Mouse (Mus musculus): ENCODE measurements around the gene Thap12. TPM values are rescaled to one million over a fixed set of nuclear protein-coding genes. Genes with fewer than 3 reads are reported as not detected.

Thap12 gene
- polyA plus RNA-seq (2014; fragmentation: Nextera tagmentation; extraction: Ambion mirVana), result 40.9 and 50.5 TPM in 2 replicates

GRCm38 (mm10) chr7:98702283-98703240 is at the start of gene Thap12:
Thap12 (plus strand) TSS chr7:98703103.
- Histone ChIP-seq H3K36me3 (ENCODE audit: control insufficient read depth, insufficient read depth, low read length) (no peaks in the 10 kb centered on the region), H3K27ac (ENCODE audit: low read depth, low read length) (peak within 1 kb of the TSS; percentile 89), H3K9ac (ENCODE audit: low read depth, low read length) (peak within 1 kb of the TSS; percentile 93), H3K4me3 (ENCODE audit: low read depth, low read length) (peak within 1 kb of the TSS; percentile 95), H3K4me2 (peak within 1 kb of the TSS; percentile 89), H3K27me3 (ENCODE audit: control insufficient read depth, insufficient read depth, low read length) (no peaks in the 10 kb centered on the region), H3K9me3 (replicated peaks; ENCODE audit: control insufficient read depth, low read length) (no peaks in the 10 kb centered on the region), H3K4me1 (ENCODE audit: control insufficient read depth, insufficient read depth, low read length) (peaks cover 11% of the 10 kb centered on the region)
- peak; percentile 94 for ATAC-seq (replicated peaks; ENCODE audit: insufficient number of reproducible peaks, low FRiP score, low TSS enrichment)
- WGBS (ENCODE audit: insufficient replicate concordance), result 2% methylated on average over 59 of the region's 65 CpGs

DNA sequence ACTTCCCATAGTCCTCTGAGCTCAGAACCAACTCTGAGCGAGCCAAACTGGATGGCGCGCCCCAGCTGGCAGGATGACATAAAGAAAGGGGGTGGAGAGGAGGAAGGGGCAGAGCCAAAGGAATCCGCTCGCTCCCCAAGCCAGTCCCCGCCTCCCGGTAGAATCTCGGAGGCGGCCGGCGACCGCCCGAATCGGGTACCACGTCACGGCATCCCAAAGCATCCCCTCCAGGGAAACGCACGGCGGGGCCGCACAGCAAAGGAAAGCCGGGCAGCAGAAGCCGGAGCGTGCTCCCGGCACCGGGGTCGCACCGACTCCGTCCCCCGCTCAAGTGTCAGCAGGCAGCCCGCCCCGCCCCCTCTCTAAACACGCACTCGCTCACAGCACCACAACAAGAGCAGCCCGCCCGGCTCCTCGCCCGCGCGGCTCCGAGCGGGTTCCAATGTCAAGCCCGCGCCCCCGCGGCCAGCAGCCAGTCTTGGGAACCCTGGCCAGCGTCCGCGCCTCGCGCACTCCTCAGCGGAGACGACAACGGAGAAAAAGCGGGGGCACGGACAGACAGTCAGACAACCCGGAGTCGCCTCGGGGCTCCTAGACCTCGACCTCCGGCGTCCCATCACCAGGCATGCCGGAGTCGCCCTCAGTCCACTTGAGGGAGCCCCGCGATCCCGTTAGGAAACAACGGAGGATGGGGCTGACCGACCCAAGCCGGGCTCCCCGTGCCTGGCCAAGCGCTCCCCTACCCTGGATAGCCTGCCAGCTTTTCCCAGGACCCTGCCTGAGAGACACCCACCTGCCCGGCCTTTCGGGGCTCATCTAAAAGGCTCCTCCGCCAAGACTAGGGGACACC is 47.0 kb upstream of the Thap12 start:
- Histone ChIP-seq H3K9me3 (replicated peaks; ENCODE audit: control insufficient read depth, low read length) (no peaks in the 10 kb centered on the region), H3K4me1 (ENCODE audit: control insufficient read depth, insufficient read depth, low read length) (peaks cover 4% of the 10 kb centered on the region), H3K4me3 (ENCODE audit: low read depth, low read length) (peak overlapping the region; percentile 99), H3K4me2 (peak overlapping the region; percentile 81), H3K36me3 (ENCODE audit: control insufficient read depth, insufficient read depth, low read length) (no peaks in the 10 kb centered on the region), H3K27ac (ENCODE audit: low read depth, low read length) (peak overlapping the region; percentile 98), H3K27me3 (ENCODE audit: control insufficient read depth, insufficient read depth, low read length) (no peaks in the 10 kb centered on the region), H3K9ac (ENCODE audit: low read depth, low read length) (peak overlapping the region; percentile 91)
- peak; percentile 70 for ATAC-seq (replicated peaks; ENCODE audit: insufficient number of reproducible peaks, low FRiP score, low TSS enrichment)
- WGBS (ENCODE audit: insufficient replicate concordance), result under 1% methylated on average over 70 of the region's 74 CpGs

DNA sequence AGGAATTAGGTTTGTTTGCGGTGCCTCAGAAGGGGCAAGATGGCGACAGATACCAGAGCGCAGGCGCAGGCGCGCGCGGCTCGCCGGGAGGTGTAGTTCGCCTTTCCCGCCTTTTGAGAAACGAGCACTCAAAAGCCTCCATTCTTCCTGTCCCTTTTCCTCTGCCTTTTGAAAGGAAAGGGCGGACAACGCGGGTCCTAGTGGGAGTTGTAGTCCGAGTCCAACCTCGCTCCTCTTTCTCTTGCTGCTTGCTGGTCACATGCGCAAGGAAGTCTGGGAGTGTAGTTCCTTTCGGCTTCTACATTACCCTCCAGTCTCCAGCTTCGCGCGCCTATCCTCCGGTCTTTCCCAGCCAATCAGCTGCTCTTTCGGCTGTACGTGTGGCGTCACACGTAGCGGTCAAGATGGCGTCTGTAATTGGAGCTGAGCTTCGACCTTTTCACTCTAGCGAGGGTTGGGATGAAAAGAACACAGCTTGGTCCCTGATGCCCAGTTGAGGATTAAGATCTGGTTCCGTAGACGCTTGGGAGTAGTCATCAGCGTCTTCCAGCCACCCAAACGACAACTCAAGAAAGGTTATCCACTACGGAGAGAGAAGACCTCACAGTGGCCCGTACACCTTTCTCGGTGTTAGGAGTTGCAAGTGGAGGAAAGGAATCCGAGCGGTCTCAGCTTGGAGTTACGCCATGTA is 46.2 kb upstream of the Thap12 start, which contains the start of gene Emsy:
TSS of gene Emsy (minus strand) at position 253 of the 691 bp plus-strand sequence.
- peak; percentile 95 for ATAC-seq (replicated peaks; ENCODE audit: insufficient number of reproducible peaks, low FRiP score, low TSS enrichment)
- Histone ChIP-seq H3K4me1 (ENCODE audit: control insufficient read depth, insufficient read depth, low read length) (peaks cover 4% of the 10 kb centered on the region), H3K36me3 (ENCODE audit: control insufficient read depth, insufficient read depth, low read length) (no peaks in the 10 kb centered on the region), H3K4me2 (peak within 1 kb of the TSS; percentile 85), H3K27ac (ENCODE audit: low read depth, low read length) (peak within 1 kb of the TSS; percentile 98), H3K9me3 (replicated peaks; ENCODE audit: control insufficient read depth, low read length) (no peaks in the 10 kb centered on the region), H3K27me3 (ENCODE audit: control insufficient read depth, insufficient read depth, low read length) (no peaks in the 10 kb centered on the region), H3K4me3 (ENCODE audit: low read depth, low read length) (peak within 1 kb of the TSS; percentile 99), H3K9ac (ENCODE audit: low read depth, low read length) (peak within 1 kb of the TSS; percentile 91)
- WGBS (ENCODE audit: insufficient replicate concordance), result under 1% methylated on average over 42 of the region's 42 CpGs

DNA sequence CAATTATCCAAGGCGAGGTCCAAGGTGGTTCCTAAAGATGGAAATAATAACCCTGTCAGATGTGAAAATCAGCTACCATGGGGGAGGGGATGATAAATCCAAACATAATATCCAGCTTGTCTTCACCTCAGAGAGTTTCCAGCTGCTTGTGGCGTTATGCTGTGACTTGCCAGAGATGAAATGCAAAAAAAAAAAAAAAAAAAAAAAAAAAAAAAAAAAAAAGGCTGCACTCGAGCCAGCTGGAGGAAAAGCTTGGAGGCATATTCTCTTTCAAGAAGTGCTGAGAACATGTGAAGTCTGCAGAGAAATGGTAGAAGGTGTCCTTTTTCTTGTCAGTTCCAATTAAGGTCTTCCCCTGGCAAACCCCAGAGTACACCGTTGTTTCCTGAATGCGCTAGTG is 37.7 kb upstream of the Thap12 start:
- Histone ChIP-seq H3K27me3 (ENCODE audit: control insufficient read depth, insufficient read depth, low read length) (no peaks in the 10 kb centered on the region), H3K4me2 (no peak overlapping the region), H3K27ac (ENCODE audit: low read depth, low read length) (no peak overlapping the region), H3K9ac (ENCODE audit: low read depth, low read length) (no peak overlapping the region), H3K4me1 (ENCODE audit: control insufficient read depth, insufficient read depth, low read length) (0 out of 2 replicates have a peak, but pooled peaks cover 5% of the 10 kb centered on the region), H3K36me3 (ENCODE audit: control insufficient read depth, insufficient read depth, low read length) (no peaks in the 10 kb centered on the region), H3K4me3 (ENCODE audit: low read depth, low read length) (no peak overlapping the region), H3K9me3 (replicated peaks; ENCODE audit: control insufficient read depth, low read length) (no peaks in the 10 kb centered on the region)
- ATAC-seq (replicated peaks; ENCODE audit: insufficient number of reproducible peaks, low FRiP score, low TSS enrichment), result no peak
- 44% methylated on average over 5 of the region's 5 CpGs for WGBS (ENCODE audit: insufficient replicate concordance)

DNA sequence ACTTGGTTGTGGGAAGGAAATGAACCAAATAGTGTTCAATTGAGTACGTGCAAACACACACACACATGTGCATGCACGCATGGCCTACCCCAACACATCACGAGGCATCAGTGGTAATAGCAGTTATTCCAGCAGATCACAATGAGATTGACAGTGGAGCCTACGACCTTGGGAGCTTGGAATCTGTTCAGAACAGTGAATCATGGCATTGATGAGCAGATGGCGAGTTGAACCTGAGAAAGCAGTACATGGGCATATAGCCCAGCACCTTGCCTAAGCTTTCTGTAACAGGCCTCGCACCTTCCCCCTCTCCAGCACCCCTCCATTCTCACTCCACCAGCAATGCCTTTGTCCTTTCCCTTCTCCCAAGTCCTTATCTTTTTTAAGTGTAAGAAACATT is 37.2 kb upstream of the Thap12 start:
- H3K27ac ChIP-seq (ENCODE audit: low read depth, low read length), result no peak overlapping the region
- H3K4me1 ChIP-seq (ENCODE audit: control insufficient read depth, insufficient read depth, low read length), result peaks cover 6% of the 10 kb centered on the region; the same call in 1 of the 2 replicates
- no peaks in the 10 kb centered on the region for H3K27me3 ChIP-seq (ENCODE audit: control insufficient read depth, insufficient read depth, low read length)
- no peak overlapping the region for H3K4me2 ChIP-seq
- H3K36me3 ChIP-seq (ENCODE audit: control insufficient read depth, insufficient read depth, low read length), result no peaks in the 10 kb centered on the region
- 81% methylated on average over 6 of the region's 6 CpGs for WGBS (ENCODE audit: insufficient replicate concordance)
- H3K4me3 ChIP-seq (ENCODE audit: low read depth, low read length), result no peak overlapping the region
- no peak for ATAC-seq (replicated peaks; ENCODE audit: insufficient number of reproducible peaks, low FRiP score, low TSS enrichment)
- no peak overlapping the region for H3K9ac ChIP-seq (ENCODE audit: low read depth, low read length)
- H3K9me3 ChIP-seq (replicated peaks; ENCODE audit: control insufficient read depth, low read length), result no peaks in the 10 kb centered on the region

DNA sequence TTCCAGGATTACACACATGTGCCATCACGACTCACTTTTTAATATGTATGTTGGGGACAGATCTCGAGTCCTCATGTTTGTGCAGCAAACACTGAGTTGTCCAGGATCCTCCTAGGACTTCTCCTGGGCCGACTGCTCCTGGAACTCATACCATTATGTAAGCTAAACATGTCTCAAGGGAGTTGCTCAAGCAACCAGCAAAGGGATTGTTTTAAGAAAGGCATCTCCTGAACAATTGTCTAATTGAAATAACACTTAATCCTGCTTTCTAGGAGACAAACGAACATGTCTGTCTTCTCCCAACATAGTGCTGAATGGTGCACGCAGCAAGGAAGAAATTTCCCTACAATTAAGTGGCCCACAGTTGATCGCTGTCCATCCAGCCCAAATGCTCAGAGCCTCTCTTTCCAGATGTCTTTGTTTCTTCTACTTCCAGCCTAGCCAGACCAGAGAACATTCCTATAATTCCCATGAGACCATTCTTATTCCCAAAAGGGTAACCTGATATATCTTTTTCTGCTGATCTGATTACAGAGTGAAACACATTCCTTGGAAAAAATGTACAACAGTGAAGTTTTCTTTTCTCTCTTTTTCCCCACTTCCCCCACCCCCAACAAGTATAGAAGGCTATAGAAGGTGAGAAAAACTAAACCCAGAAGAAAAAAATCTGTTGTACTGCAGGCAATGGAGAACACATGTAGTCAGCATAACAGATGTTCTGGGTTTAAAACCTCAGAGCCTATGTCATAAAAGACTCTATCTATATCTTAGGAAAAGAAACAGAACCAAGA is 34.8 kb upstream of the Thap12 start:
- H3K36me3 ChIP-seq (ENCODE audit: control insufficient read depth, insufficient read depth, low read length), result no peaks in the 10 kb centered on the region
- no peak overlapping the region for H3K4me2 ChIP-seq
- peaks cover 30% of the 10 kb centered on the region for H3K4me1 ChIP-seq (ENCODE audit: control insufficient read depth, insufficient read depth, low read length)
- 60% methylated on average over 6 of the region's 6 CpGs for WGBS (ENCODE audit: insufficient replicate concordance)
- ATAC-seq (replicated peaks; ENCODE audit: insufficient number of reproducible peaks, low FRiP score, low TSS enrichment), result no peak
- no peaks in the 10 kb centered on the region for H3K9me3 ChIP-seq (replicated peaks; ENCODE audit: control insufficient read depth, low read length)
- H3K4me3 ChIP-seq (ENCODE audit: low read depth, low read length), result no peak overlapping the region
- no peak overlapping the region for H3K27ac ChIP-seq (ENCODE audit: low read depth, low read length)
- H3K27me3 ChIP-seq (ENCODE audit: control insufficient read depth, insufficient read depth, low read length), result no peaks in the 10 kb centered on the region
- H3K9ac ChIP-seq (ENCODE audit: low read depth, low read length), result no peak overlapping the region

DNA sequence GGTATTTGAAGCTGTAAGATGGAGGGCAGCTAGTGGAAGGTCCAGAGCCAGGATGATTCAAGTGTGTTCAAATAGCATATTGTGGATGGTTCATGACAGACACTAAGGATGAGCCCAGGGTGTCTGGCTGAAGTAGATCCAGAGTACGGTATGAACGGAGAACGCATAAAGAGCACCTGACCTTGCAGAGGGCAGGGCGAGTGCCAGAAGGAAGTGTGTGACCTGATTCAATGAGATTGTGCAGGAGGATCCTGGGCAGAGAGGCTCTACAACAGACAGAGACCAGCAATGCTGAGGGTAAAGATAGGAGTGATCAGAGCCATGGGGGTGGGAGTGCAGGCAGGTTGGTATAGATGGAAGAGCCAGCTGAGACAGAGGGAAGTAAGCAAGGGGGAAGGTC is 32.1 kb upstream of the Thap12 start:
- no peak overlapping the region for H3K4me3 ChIP-seq (ENCODE audit: low read depth, low read length)
- no peak overlapping the region for H3K4me2 ChIP-seq
- no peaks in the 10 kb centered on the region for H3K27me3 ChIP-seq (ENCODE audit: control insufficient read depth, insufficient read depth, low read length)
- 79% methylated on average over 4 of the region's 4 CpGs for WGBS (ENCODE audit: insufficient replicate concordance)
- H3K27ac ChIP-seq (ENCODE audit: low read depth, low read length), result no peak overlapping the region
- H3K9me3 ChIP-seq (replicated peaks; ENCODE audit: control insufficient read depth, low read length), result no peaks in the 10 kb centered on the region
- peaks cover 27% of the 10 kb centered on the region for H3K4me1 ChIP-seq (ENCODE audit: control insufficient read depth, insufficient read depth, low read length)
- no peak for ATAC-seq (replicated peaks; ENCODE audit: insufficient number of reproducible peaks, low FRiP score, low TSS enrichment)
- no peak overlapping the region for H3K9ac ChIP-seq (ENCODE audit: low read depth, low read length)
- no peaks in the 10 kb centered on the region for H3K36me3 ChIP-seq (ENCODE audit: control insufficient read depth, insufficient read depth, low read length)

Data from heart, embryonic 11.5 days (tissue).